In genomic region chr14:25109691-25110090, GRCm38 (mm10) we compare ENCODE assay signal across 13 mouse cellular contexts.
DNase-seq lines count a peak whose midpoint lies in the region; ATAC-seq and TF ChIP-seq lines count a peak whose summit lies in the region.
"Had no signal": no experiment of that assay in that cellular context is flagged by ENCODE, and none has a peak within 500 bp of the region (broad histone marks: within the 10 kb centered on the region; RNA-seq: fewer than 3 reads in every experiment).

No protein-coding gene starts in this region.

- H3K4me1 ChIP-seq in kidney, adult 2 months (ENCODE audit: control insufficient read depth, insufficient read depth, low read length) = peaks cover 33% of the 10 kb centered on the region
- peaks cover 26% of the 10 kb centered on the region for H3K4me1 ChIP-seq in forebrain, embryonic 16.5 days (replicated peaks; ENCODE audit: control insufficient read depth, insufficient read depth, low read length)
- peaks cover 56% of the 10 kb centered on the region for H3K4me1 ChIP-seq in midbrain, embryonic 10.5 days
- H3K4me1 ChIP-seq in neural tube, embryonic 15.5 days = peaks cover 28% of the 10 kb centered on the region

- no peak overlapping the region for H3K9ac ChIP-seq in forebrain, embryonic 16.5 days (replicated peaks; ENCODE audit: low read depth, low read length)
- H3K9ac ChIP-seq in neural tube, embryonic 15.5 days (replicated peaks) = no peak overlapping the region

- H3K27ac ChIP-seq in kidney, adult 2 months (ENCODE audit: insufficient read depth, low read depth, low read length) = peak overlapping the region; percentile 95; the same call in 1 of the 2 replicates
- H3K27ac ChIP-seq in forebrain, embryonic 16.5 days (ENCODE audit: low read length) = peak overlapping the region; percentile 93
- H3K27ac ChIP-seq in midbrain, embryonic 10.5 days (replicated peaks) = peak overlapping the region; percentile 96
- peak overlapping the region; percentile 93 for H3K27ac ChIP-seq in neural tube, embryonic 15.5 days (replicated peaks)

- no peak overlapping the region for H3K4me2 ChIP-seq in forebrain, embryonic 16.5 days (ENCODE audit: low read length)
- H3K4me2 ChIP-seq in neural tube, embryonic 15.5 days = no peak overlapping the region

- WGBS in kidney, adult 2 months = 34% methylated on average over 1 of the region's 1 CpGs
- 19% methylated on average over 1 of the region's 1 CpGs for WGBS in forebrain, embryonic 16.5 days
- 47% methylated on average over 1 of the region's 1 CpGs for WGBS in midbrain, embryonic 10.5 days
- 39% methylated on average over 1 of the region's 1 CpGs for WGBS in neural tube, embryonic 15.5 days

- H3K4me3 ChIP-seq in kidney, adult 2 months (ENCODE audit: insufficient read depth, low read depth, low read length) = no peak overlapping the region
- H3K4me3 ChIP-seq in forebrain, embryonic 16.5 days (replicated peaks; ENCODE audit: low read length) = no peak overlapping the region
- no peak overlapping the region for H3K4me3 ChIP-seq in midbrain, embryonic 10.5 days
- H3K4me3 ChIP-seq in neural tube, embryonic 15.5 days (replicated peaks) = no peak overlapping the region
- H3K4me3 ChIP-seq: heart, embryonic 13.5 days; megakaryocyte, embryonic 14.5 days had no signal

- TF ChIP-seq POLR2A in kidney, adult 2 months (IDR thresholded peaks at IDR 0.05; ENCODE audit: low read depth, low read length) = no peak

- DNase-seq in kidney, adult 2 months = no peak
- no peak for DNase-seq in kidney, postnatal 36 days
- DNase-seq in midbrain, embryonic 10.5 days (ENCODE audit: low spot score) = no peak
- DNase-seq in adrenal gland, adult 18-20 months (ENCODE audit: low spot score in 2 of 2) = no peak
- DNase-seq in layer of hippocampus, adult 9-11 months = no peak
- DNase-seq in heart, postnatal 36 days = no peak
- DNase-seq: adrenal gland, adult 8-10 months; lung, adult 18-20 months; spleen, adult 18-20 months had no signal

- H3K36me3 ChIP-seq in kidney, adult 2 months (ENCODE audit: control insufficient read depth, insufficient read depth, low read length) = no peaks in the 10 kb centered on the region
- H3K36me3 ChIP-seq in forebrain, embryonic 16.5 days (ENCODE audit: control insufficient read depth, insufficient read depth) = no peaks in the 10 kb centered on the region
- H3K36me3 ChIP-seq in midbrain, embryonic 10.5 days = no peaks in the 10 kb centered on the region
- H3K36me3 ChIP-seq in neural tube, embryonic 15.5 days = no peaks in the 10 kb centered on the region
- H3K36me3 ChIP-seq: heart, embryonic 13.5 days had no signal

- no peak for ATAC-seq in forebrain, embryonic 16.5 days
- ATAC-seq in neural tube, embryonic 15.5 days (ENCODE audit: low FRiP score) = no peak

- TF ChIP-seq CTCF in kidney, adult 2 months (conservative IDR thresholded peaks at IDR 0.05; ENCODE audit: insufficient read depth, insufficient read length, low read depth, low read length) = no peak

- H3K27me3 ChIP-seq in kidney, adult 2 months (replicated peaks; ENCODE audit: control insufficient read depth, insufficient read depth, low read length) = no peaks in the 10 kb centered on the region
- H3K27me3 ChIP-seq in forebrain, embryonic 16.5 days (replicated peaks; ENCODE audit: control insufficient read depth, insufficient read depth, low read length) = no peaks in the 10 kb centered on the region
- H3K27me3 ChIP-seq in midbrain, embryonic 10.5 days (ENCODE audit: low read depth, poor library complexity, severe bottlenecking) = peaks cover 11% of the 10 kb centered on the region
- H3K27me3 ChIP-seq in neural tube, embryonic 15.5 days (replicated peaks) = no peaks in the 10 kb centered on the region
- H3K27me3 ChIP-seq: heart, embryonic 13.5 days had no signal

- intact Hi-C loops in heart, postnatal 36 days (cut with DNase I) = loop anchor here (10.0 kb wide), 1 partner anchor 265 kb away; no protein-coding TSS in a partner anchor

- H3K9me3 ChIP-seq in forebrain, embryonic 16.5 days (ENCODE audit: control insufficient read depth, low read length) = no peaks in the 10 kb centered on the region
- no peaks in the 10 kb centered on the region for H3K9me3 ChIP-seq in midbrain, embryonic 10.5 days (replicated peaks)
- H3K9me3 ChIP-seq in neural tube, embryonic 15.5 days (replicated peaks) = no peaks in the 10 kb centered on the region
- H3K9me3 ChIP-seq: heart, embryonic 13.5 days had no signal
